Mouse (Mus musculus) heart, postnatal 0 days (tissue): ENCODE measurements around the gene Itfg1. TPM values are rescaled to one million over a fixed set of nuclear protein-coding genes. Genes with fewer than 3 reads are reported as not detected.

Source experiments
- ATAC-seq: fragments of 200-750 bp; cut with Nextera tagmentation; 2 replicates; pipeline ENCODE4 v1.8.0; 2017; ENCODE audit warnings: low read depth, moderate number of reproducible peaks, moderate library complexity; ENCODE audit not compliant: insufficient read depth
- DNase-seq: peaks from one replicate; pipeline ENCODE4 v3.0.0-alpha.2; 2016; ENCODE audit warnings: low spot score
- H3K27ac ChIP-seq: fragments of 300-500 bp; sonication (generic); 2 replicates; pipeline ENCODE4 v1.5.1; 2014; ENCODE audit warnings: low read depth, mild to moderate bottlenecking
- H3K27me3 ChIP-seq: fragments of 300-500 bp; sonication (generic); 2 replicates; pipeline ENCODE4 v1.6.1; 2014; ENCODE audit warnings: low read length, mixed read lengths; ENCODE audit not compliant: control insufficient read depth, insufficient read depth
- H3K36me3 ChIP-seq: fragments of 300-500 bp; sonication (generic); replicated peaks from 2 replicates; pipeline ENCODE4 v1.6.1; 2014; ENCODE audit warnings: low read length, mixed read lengths; ENCODE audit not compliant: control insufficient read depth, insufficient read depth
- H3K4me1 ChIP-seq: fragments of 300-500 bp; sonication (generic); 2 replicates; pipeline ENCODE4 v1.6.1; 2014; ENCODE audit warnings: antibody characterized with exemption; ENCODE audit not compliant: control insufficient read depth, insufficient read depth
- H3K4me2 ChIP-seq: fragments of 300-500 bp; sonication (generic); 2 replicates; pipeline ENCODE4 v1.6.1; 2014; ENCODE audit warnings: low read depth, mild to moderate bottlenecking, low read length, moderate library complexity
- H3K4me3 ChIP-seq: fragments of 300-500 bp; sonication (generic); 2 replicates; pipeline ENCODE4 v1.5.1; 2014; ENCODE audit warnings: low read depth, low read length
- H3K9ac ChIP-seq: fragments of 300-500 bp; sonication (generic); replicated peaks from 2 replicates; pipeline ENCODE4 v1.6.1; 2014; ENCODE audit warnings: low read depth, low read length, mixed read lengths
- H3K9me3 ChIP-seq: fragments of 300-500 bp; sonication (generic); replicated peaks from 2 replicates; pipeline ENCODE4 v1.6.1; 2016; ENCODE audit warnings: low read length; ENCODE audit not compliant: control insufficient read depth
- CTCF ChIP-seq: IDR thresholded peaks from 2 replicates; pipeline ENCODE4 v1.5.1; 2016; ENCODE audit warnings: antibody characterized with exemption, control low read depth, low read depth
- EP300 ChIP-seq: IDR thresholded peaks from 2 replicates; pipeline ENCODE4 v1.6.1; 2016; ENCODE audit warnings: antibody characterized with exemption, low read depth
- WGBS: fragments of 180-500 bp; shearing (Covaris S2); extraction: QIAGEN DNeasy Blood & Tissue Kit; methylation state at CpG from one replicate; pipeline ENCODE4 v1.1.7; 2014; 5-methylcytosine and 5-hydroxymethylcytosine counted together
- polyA plus RNA-seq: library from polyadenylated mRNA; unstranded; fragments of >200 nt; fragmentation: Nextera tagmentation; extraction: Ambion mirVana; gene quantifications from 2 replicates; pipeline ENCODE4 v1.2.1, GENCODE M21; 2015
- total RNA-seq: library from RNA; depleted of rRNA; stranded (reverse); fragments of >200 nt; gene quantifications from 2 replicates; pipeline ENCODE4 v1.2.3, GENCODE M21; 2014; ENCODE audit warnings: low replicate concordance

The Itfg1 gene
- total and polyA plus RNA-seq, 2 experiments from 2014 or later: 53.8 to 60.1 TPM

DNA sequence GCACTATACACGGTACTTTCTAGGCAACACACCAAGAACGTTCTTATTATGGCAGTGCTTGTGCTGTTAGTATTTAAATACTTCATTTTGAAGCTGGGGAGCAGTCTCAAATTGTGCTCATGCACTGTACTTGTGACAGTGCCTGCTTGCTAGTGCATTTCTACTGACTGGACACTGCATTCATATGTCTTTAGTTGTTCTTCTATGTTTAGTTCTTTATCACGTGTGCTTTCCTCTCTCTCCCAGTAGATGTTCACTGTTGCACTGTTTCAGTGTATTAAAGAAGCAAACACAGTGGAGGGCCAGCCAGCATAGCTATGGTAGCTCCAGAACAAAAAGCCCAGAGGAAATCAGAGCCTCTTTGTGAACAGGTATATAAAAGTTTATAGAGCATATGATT is 110.2 kb downstream of the Itfg1 start:
- TF ChIP-seq EP300: no peak
- no peak for TF ChIP-seq CTCF
- 0 out of 2 replicates have a peak, but pooled peaks cover 15% of the 10 kb centered on the region for H3K36me3 ChIP-seq
- H3K4me1 ChIP-seq: peaks cover 5% of the 10 kb centered on the region; the same call in 1 of the 2 replicates
- H3K27ac ChIP-seq: peak overlapping the region; percentile 58
- no peak overlapping the region for H3K4me3 ChIP-seq
- no peak overlapping the region for H3K4me2 ChIP-seq
- 41% methylated on average over 3 of the region's 3 CpGs for WGBS
- H3K9ac ChIP-seq: no peak overlapping the region
- ATAC-seq: peak; percentile 96
- no peaks in the 10 kb centered on the region for H3K27me3 ChIP-seq
- H3K9me3 ChIP-seq: no peaks in the 10 kb centered on the region
- peak; percentile 63 for DNase-seq

DNA sequence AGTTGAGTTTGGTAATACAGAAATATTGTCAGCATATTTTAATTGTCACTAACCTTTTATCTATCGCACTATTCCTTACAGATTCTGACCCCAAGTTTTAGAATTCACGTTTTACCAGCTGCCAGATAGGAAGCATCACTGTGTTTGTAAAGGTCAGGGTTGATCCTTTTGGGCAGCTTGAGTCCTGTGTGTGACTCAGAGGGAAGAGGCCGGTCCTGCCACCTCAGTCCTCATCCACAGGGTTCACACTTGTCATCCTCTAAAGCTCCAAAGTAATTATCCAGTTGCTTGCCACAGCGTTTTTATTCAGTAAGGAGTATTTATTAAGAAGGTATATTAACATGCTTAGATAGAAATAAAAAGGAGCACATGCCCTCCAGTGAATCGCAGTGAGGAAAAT is 123.5 kb downstream of the Itfg1 start:
- Histone ChIP-seq H3K27me3 (no peaks in the 10 kb centered on the region), H3K36me3 (peaks cover 3% of the 10 kb centered on the region; the same call in 1 of the 2 replicates), H3K9me3 (no peaks in the 10 kb centered on the region), H3K4me1 (peaks cover 5% of the 10 kb centered on the region; the same call in 1 of the 2 replicates), H3K9ac (no peak overlapping the region), H3K4me2 (no peak overlapping the region), H3K4me3 (no peak overlapping the region), H3K27ac (no peak overlapping the region)
- 80% methylated on average over 5 of the region's 5 CpGs for WGBS
- no peak for TF ChIP-seq CTCF
- TF ChIP-seq EP300: no peak
- DNase-seq (no peak), ATAC-seq (no peak)

DNA sequence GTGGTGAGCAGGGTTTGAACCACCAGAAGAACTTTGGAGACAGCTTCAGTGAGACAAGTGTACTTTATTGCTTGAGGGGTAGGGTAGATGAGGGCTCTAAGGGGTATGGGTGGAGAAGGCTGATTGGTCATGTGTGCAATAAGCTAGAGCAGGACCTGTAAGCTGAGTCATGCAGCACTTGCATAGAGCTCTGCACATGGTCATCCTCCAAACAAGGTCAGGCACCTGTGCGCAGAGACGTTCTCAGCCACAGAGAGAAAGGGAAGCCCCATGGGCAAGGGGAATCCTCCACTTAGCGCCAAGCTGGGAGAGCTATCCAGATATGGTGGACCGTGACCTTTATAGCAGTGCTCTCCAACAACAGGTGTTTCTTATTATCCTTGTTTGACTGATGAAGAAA is 124.0 kb downstream of the Itfg1 start:
- Histone ChIP-seq H3K9ac (no peak overlapping the region), H3K4me2 (no peak overlapping the region), H3K9me3 (no peaks in the 10 kb centered on the region), H3K4me3 (no peak overlapping the region), H3K4me1 (peaks cover 5% of the 10 kb centered on the region; the same call in 1 of the 2 replicates), H3K36me3 (0 out of 2 replicates have a peak, but pooled peaks cover 3% of the 10 kb centered on the region), H3K27me3 (no peaks in the 10 kb centered on the region), H3K27ac (no peak overlapping the region)
- 79% methylated on average over 4 of the region's 4 CpGs for WGBS
- TF ChIP-seq EP300 (no peak), CTCF (no peak)
- no peak for ATAC-seq
- DNase-seq: no peak

DNA sequence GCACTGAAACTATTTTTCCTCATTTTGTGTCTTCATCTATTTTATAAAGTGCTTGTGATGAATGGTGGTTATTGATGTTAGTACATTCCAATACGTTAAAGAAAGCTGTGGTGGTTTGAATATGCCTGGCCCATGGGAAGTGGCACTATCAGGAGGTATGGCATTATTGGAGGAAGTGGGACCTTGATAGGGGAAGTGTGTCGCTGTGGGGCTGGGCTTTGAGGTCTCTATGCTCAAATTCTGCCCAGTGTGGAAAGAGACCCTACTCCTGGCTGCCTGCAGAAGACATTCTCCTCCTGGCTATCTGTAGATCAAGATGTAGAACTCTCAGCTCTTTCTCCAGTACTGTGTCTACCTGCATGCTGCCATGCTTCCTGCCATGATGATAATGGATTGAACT is 133.7 kb downstream of the Itfg1 start:
- peaks cover 2% of the 10 kb centered on the region for H3K27me3 ChIP-seq
- H3K9me3 ChIP-seq: no peaks in the 10 kb centered on the region
- WGBS: 66% methylated on average over 2 of the region's 2 CpGs
- H3K9ac ChIP-seq: no peak overlapping the region
- H3K4me2 ChIP-seq: no peak overlapping the region
- H3K36me3 ChIP-seq: no peaks in the 10 kb centered on the region
- H3K4me1 ChIP-seq: no peaks in the 10 kb centered on the region
- no peak for DNase-seq
- ATAC-seq: no peak
- no peak overlapping the region for H3K27ac ChIP-seq
- no peak overlapping the region for H3K4me3 ChIP-seq
- no peak for TF ChIP-seq CTCF
- no peak for TF ChIP-seq EP300

DNA sequence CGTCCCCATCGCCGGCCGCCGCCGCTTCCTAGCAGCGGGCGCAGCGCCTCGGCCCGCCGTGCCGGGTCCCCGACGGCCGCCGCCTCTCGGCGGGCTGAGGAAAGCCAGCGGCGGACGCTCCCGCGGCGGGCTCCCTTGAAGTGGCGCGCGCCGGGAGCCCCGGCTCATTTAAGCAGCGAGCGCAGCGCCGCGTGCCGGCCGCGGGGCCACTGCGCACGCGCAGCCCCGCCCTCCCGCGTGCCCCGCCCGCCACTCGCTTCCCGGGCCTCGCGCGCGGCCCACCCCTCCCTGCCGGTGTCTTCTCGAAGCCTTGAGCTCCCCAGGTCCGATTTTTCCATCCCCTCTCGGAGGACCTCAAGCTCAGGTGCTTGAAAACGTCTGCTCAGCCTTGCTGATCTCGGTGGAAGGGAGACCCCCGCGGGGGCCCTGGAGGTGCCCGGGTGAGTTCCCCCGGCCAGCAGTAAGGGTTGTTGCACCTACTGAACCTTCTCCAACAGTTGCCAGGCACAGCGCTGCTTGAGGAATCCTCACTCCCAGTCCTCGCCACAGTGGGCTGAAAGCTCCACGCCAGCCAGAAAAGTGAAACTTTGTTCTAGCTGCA is 139.9 kb downstream of the Itfg1 start, which contains the start of gene Neto2:
Gene Neto2, minus strand, starts transcription at position 174 of the 601 bp plus-strand sequence.
- H3K4me3 ChIP-seq: peak within 1 kb of the TSS; percentile 55
- DNase-seq (peak; percentile 42), ATAC-seq (peak; percentile 88)
- 5% methylated on average over 42 of the region's 65 CpGs for WGBS
- H3K27ac ChIP-seq: no peak within 1 kb of the TSS
- no peaks in the 10 kb centered on the region for H3K9me3 ChIP-seq
- H3K27me3 ChIP-seq: peaks cover 13% of the 10 kb centered on the region
- H3K4me1 ChIP-seq: peaks cover 5% of the 10 kb centered on the region
- peak within 1 kb of the TSS; percentile 94 for H3K4me2 ChIP-seq
- H3K36me3 ChIP-seq: no peaks in the 10 kb centered on the region
- TF ChIP-seq EP300 (no peak), CTCF (no peak)
- H3K9ac ChIP-seq: peak within 1 kb of the TSS; percentile 24
